Mouse (Mus musculus): ENCODE data around the gene Ythdf1. TPM values are rescaled to one million over a fixed set of nuclear protein-coding genes. Genes with fewer than 3 reads are reported as not detected.

Gene Ythdf1
- polyA plus RNA-seq (2015; fragmentation: Nextera tagmentation; extraction: Ambion mirVana) = 48.2 and 50.0 TPM in 2 replicates

GRCm38 (mm10) chr2:180920810-180921400, at the start of gene Ythdf1:
Ythdf1 (minus strand) TSS chr2:180920949.
- Histone ChIP-seq H3K36me3 (peaks cover 22% of the 10 kb centered on the region), H3K9ac (replicated peaks) (peak within 1 kb of the TSS; percentile 99), H3K9me3 (replicated peaks) (no peaks in the 10 kb centered on the region), H3K4me3 (replicated peaks) (peak within 1 kb of the TSS; percentile 100), H3K4me2 (peak within 1 kb of the TSS; percentile 89), H3K27ac (replicated peaks) (peak within 1 kb of the TSS; percentile 80), H3K4me1 (peaks cover 33% of the 10 kb centered on the region), H3K27me3 (replicated peaks) (peaks cover 5% of the 10 kb centered on the region; the same call in 1 of the 2 replicates)
- WGBS = 1% methylated on average over 46 of the region's 56 CpGs
- peak; percentile 95 for ATAC-seq (ENCODE audit: low FRiP score)

- Histone ChIP-seq H3K9ac (replicated peaks) (peak within 1 kb of the TSS; percentile 89), H3K4me2 (peak within 1 kb of the TSS; percentile 89), H3K9me3 (replicated peaks) (no peaks in the 10 kb centered on the region), H3K27ac (replicated peaks) (peak within 1 kb of the TSS; percentile 90), H3K4me3 (replicated peaks) (peak within 1 kb of the TSS; percentile 79), H3K27me3 (replicated peaks) (no peaks in the 10 kb centered on the region), H3K4me1 (peaks cover 24% of the 10 kb centered on the region), H3K36me3 (peaks cover 22% of the 10 kb centered on the region)
- peak; percentile 93 for ATAC-seq (ENCODE audit: low FRiP score)
- WGBS = under 1% methylated on average over 57 of the region's 57 CpGs
Observed at GRCm38 (mm10) chr2:180967010-180967763, 46.4 kb upstream of the Ythdf1 start, which contains the start of gene Arfgap1. Arfgap1 (plus strand) TSS chr2:180967225.

- H3K4me2 ChIP-seq = peak overlapping the region; percentile 89
- peak overlapping the region; percentile 90 for H3K27ac ChIP-seq (replicated peaks)
- 0 out of 2 replicates have a peak, but pooled peaks have one; percentile 49 for ATAC-seq (ENCODE audit: low FRiP score)
- H3K27me3 ChIP-seq (replicated peaks) = no peaks in the 10 kb centered on the region
- no peaks in the 10 kb centered on the region for H3K9me3 ChIP-seq (replicated peaks)
- 11% methylated on average over 14 of the region's 14 CpGs for WGBS
- H3K4me3 ChIP-seq (replicated peaks) = peak overlapping the region; percentile 79
- peak overlapping the region; percentile 89 for H3K9ac ChIP-seq (replicated peaks)
- peaks cover 24% of the 10 kb centered on the region for H3K4me1 ChIP-seq
- peaks cover 13% of the 10 kb centered on the region for H3K36me3 ChIP-seq
Observed at GRCm38 (mm10) chr2:180966092-180966882, 45.5 kb upstream of the Ythdf1 start.

- no peaks in the 10 kb centered on the region for H3K27me3 ChIP-seq (replicated peaks)
- peaks cover 21% of the 10 kb centered on the region for H3K4me1 ChIP-seq
Observed at GRCm38 (mm10) chr2:180963956-180964355, 43.2 kb upstream of the Ythdf1 start.

GRCm38 (mm10) chr2:180962616-180963308, 42.0 kb upstream of the Ythdf1 start:
- Histone ChIP-seq H3K4me2 (no peak overlapping the region), H3K9ac (replicated peaks) (no peak overlapping the region), H3K27me3 (replicated peaks) (no peaks in the 10 kb centered on the region), H3K4me3 (replicated peaks) (no peak overlapping the region), H3K9me3 (replicated peaks) (no peaks in the 10 kb centered on the region), H3K27ac (replicated peaks) (no peak overlapping the region), H3K36me3 (no peaks in the 10 kb centered on the region), H3K4me1 (peaks cover 9% of the 10 kb centered on the region)
- no peak for ATAC-seq (ENCODE audit: low FRiP score)
- 86% methylated on average over 2 of the region's 2 CpGs for WGBS

More at GRCm38 (mm10) chr2:180963956-180964355, 43.2 kb upstream of the Ythdf1 start:
- H3K36me3 ChIP-seq = 0 out of 2 replicates have a peak, but pooled peaks cover under 1% of the 10 kb centered on the region
- no peak for ATAC-seq (ENCODE audit: low FRiP score)
- no peak overlapping the region for H3K27ac ChIP-seq (replicated peaks)
- 6% methylated on average over 5 of the region's 5 CpGs for WGBS
- no peak overlapping the region for H3K9ac ChIP-seq (replicated peaks)
- no peak overlapping the region for H3K4me3 ChIP-seq (replicated peaks)
- no peak overlapping the region for H3K4me2 ChIP-seq
- no peaks in the 10 kb centered on the region for H3K9me3 ChIP-seq (replicated peaks)

GRCm38 (mm10) chr2:180960187-180960586, 39.4 kb upstream of the Ythdf1 start:
- Histone ChIP-seq H3K4me1 (0 out of 2 replicates have a peak, but pooled peaks cover 1% of the 10 kb centered on the region), H3K9ac (replicated peaks) (no peak overlapping the region), H3K4me3 (replicated peaks) (no peak overlapping the region), H3K27ac (replicated peaks) (no peak overlapping the region), H3K4me2 (no peak overlapping the region), H3K9me3 (replicated peaks) (no peaks in the 10 kb centered on the region), H3K36me3 (no peaks in the 10 kb centered on the region), H3K27me3 (replicated peaks) (no peaks in the 10 kb centered on the region)
- WGBS = 78% methylated on average over 3 of the region's 3 CpGs
- no peak for ATAC-seq (ENCODE audit: low FRiP score)

GRCm38 (mm10) chr2:180959605-180960004, 38.9 kb upstream of the Ythdf1 start:
- Histone ChIP-seq H3K4me2 (no peak overlapping the region), H3K9ac (replicated peaks) (no peak overlapping the region), H3K4me1 (peaks cover 7% of the 10 kb centered on the region), H3K4me3 (replicated peaks) (no peak overlapping the region), H3K27ac (replicated peaks) (no peak overlapping the region), H3K27me3 (replicated peaks) (no peaks in the 10 kb centered on the region), H3K9me3 (replicated peaks) (no peaks in the 10 kb centered on the region), H3K36me3 (no peaks in the 10 kb centered on the region)
- ATAC-seq (ENCODE audit: low FRiP score) = no peak
- WGBS = 69% methylated on average over 7 of the region's 7 CpGs

GRCm38 (mm10) chr2:180954061-180955047, 33.6 kb upstream of the Ythdf1 start, which contains the start of gene Nkain4:
Nkain4 (minus strand) TSS chr2:180954699.
- Histone ChIP-seq H3K27me3 (replicated peaks) (no peaks in the 10 kb centered on the region), H3K4me3 (replicated peaks) (peak within 1 kb of the TSS; percentile 65), H3K4me2 (peak within 1 kb of the TSS; percentile 82), H3K9me3 (replicated peaks) (no peaks in the 10 kb centered on the region), H3K36me3 (no peaks in the 10 kb centered on the region), H3K27ac (replicated peaks) (peak within 1 kb of the TSS; percentile 92), H3K9ac (replicated peaks) (peak within 1 kb of the TSS; percentile 78), H3K4me1 (peaks cover 39% of the 10 kb centered on the region)
- WGBS = under 1% methylated on average over 52 of the region's 52 CpGs
- ATAC-seq (ENCODE audit: low FRiP score) = peak; percentile 94

GRCm38 (mm10) chr2:180953638-180954037, 32.9 kb upstream of the Ythdf1 start:
- Histone ChIP-seq H3K27me3 (replicated peaks) (no peaks in the 10 kb centered on the region), H3K36me3 (no peaks in the 10 kb centered on the region), H3K4me2 (peak overlapping the region; percentile 82), H3K27ac (replicated peaks) (peak overlapping the region; percentile 92), H3K4me3 (replicated peaks) (peak overlapping the region; percentile 65), H3K9me3 (replicated peaks) (no peaks in the 10 kb centered on the region), H3K4me1 (peaks cover 39% of the 10 kb centered on the region), H3K9ac (replicated peaks) (peak overlapping the region; percentile 78)
- no peak for ATAC-seq (ENCODE audit: low FRiP score)
- 8% methylated on average over 2 of the region's 2 CpGs for WGBS

GRCm38 (mm10) chr2:180952731-180953171, 32.0 kb upstream of the Ythdf1 start:
- H3K27me3 ChIP-seq (replicated peaks) = no peaks in the 10 kb centered on the region
- H3K4me2 ChIP-seq = peak overlapping the region; percentile 82
- H3K4me1 ChIP-seq = peaks cover 39% of the 10 kb centered on the region
- WGBS = 3% methylated on average over 9 of the region's 9 CpGs
- H3K36me3 ChIP-seq = no peaks in the 10 kb centered on the region
- peak overlapping the region; percentile 65 for H3K4me3 ChIP-seq (replicated peaks)
- ATAC-seq (ENCODE audit: low FRiP score) = 0 out of 2 replicates have a peak, but pooled peaks have one; percentile 39
- H3K9me3 ChIP-seq (replicated peaks) = no peaks in the 10 kb centered on the region
- peak overlapping the region; percentile 92 for H3K27ac ChIP-seq (replicated peaks)
- H3K9ac ChIP-seq (replicated peaks) = peak overlapping the region; percentile 78; the same call in 1 of the 2 replicates

Data from neural tube, embryonic 15.5 days (tissue).